Mouse (Mus musculus): ENCODE measurements around the gene Cog5. TPM values are rescaled to one million over a fixed set of nuclear protein-coding genes. Genes with fewer than 3 reads are reported as not detected.

Cog5 gene
- polyA plus RNA-seq, 2 experiments from 2014 or later: 50.7 to 68.8 TPM

- ATAC-seq: no peak
Measured at GRCm38 (mm10) chr12:31824831-31825230, 170.2 kb downstream of the Cog5 start.

- no peak for ATAC-seq
Measured at GRCm38 (mm10) chr12:31825821-31826220, 171.2 kb downstream of the Cog5 start.

GRCm38 (mm10) chr12:31826476-31826875 lies 171.8 kb downstream of the Cog5 start:
- ATAC-seq: no peak

- no peak for ATAC-seq
Measured at GRCm38 (mm10) chr12:31835480-31835879, 180.8 kb downstream of the Cog5 start.

- ATAC-seq: no peak
Measured at GRCm38 (mm10) chr12:31836211-31836610, 181.5 kb downstream of the Cog5 start.

GRCm38 (mm10) chr12:31838521-31838920 lies 183.9 kb downstream of the Cog5 start:
- no peak for ATAC-seq

- ATAC-seq: no peak
Measured at GRCm38 (mm10) chr12:31839249-31839648, 184.6 kb downstream of the Cog5 start.

GRCm38 (mm10) chr12:31846077-31846476 lies 191.4 kb downstream of the Cog5 start:
- no peak for ATAC-seq

- no peak for ATAC-seq
Measured at GRCm38 (mm10) chr12:31848630-31849415, 194.2 kb downstream of the Cog5 start.

GRCm38 (mm10) chr12:31849601-31850000 lies 194.9 kb downstream of the Cog5 start:
- no peak for ATAC-seq

- no peak for ATAC-seq
Measured at GRCm38 (mm10) chr12:31854039-31854438, 199.4 kb downstream of the Cog5 start.

- ATAC-seq: no peak
Measured at GRCm38 (mm10) chr12:31854817-31855216, 200.1 kb downstream of the Cog5 start.

GRCm38 (mm10) chr12:31857784-31858183 lies 203.1 kb downstream of the Cog5 start:
- ATAC-seq: no peak

GRCm38 (mm10) chr12:31862668-31863538 lies 208.2 kb downstream of the Cog5 start:
- no peak for ATAC-seq

GRCm38 (mm10) chr12:31876775-31877174 lies 222.1 kb downstream of the Cog5 start:
- ATAC-seq: no peak

GRCm38 (mm10) chr12:31882736-31883135 lies 228.1 kb downstream of the Cog5 start:
- ATAC-seq: no peak

- no peak for ATAC-seq
Measured at GRCm38 (mm10) chr12:31884365-31884764, 229.7 kb downstream of the Cog5 start.

- no peak for ATAC-seq
Measured at GRCm38 (mm10) chr12:31885084-31885483, 230.4 kb downstream of the Cog5 start.

- ATAC-seq: no peak
Measured at GRCm38 (mm10) chr12:31885844-31886606, 231.4 kb downstream of the Cog5 start.

- no peak for ATAC-seq
Measured at GRCm38 (mm10) chr12:31890685-31891084, 236.0 kb downstream of the Cog5 start.

- ATAC-seq: no peak
Measured at GRCm38 (mm10) chr12:31892079-31892478, 237.4 kb downstream of the Cog5 start.

- ATAC-seq: no peak
Measured at GRCm38 (mm10) chr12:31892771-31893170, 238.1 kb downstream of the Cog5 start.

All from CD4-positive, CD25-positive, alpha-beta regulatory T cell, adult 4 months (primary cell).